Mouse (Mus musculus) cortical plate, adult 2 months (tissue): ENCODE data around the gene Gon7.

Source experiments
- CTCF ChIP-seq: fragments of 200-500 bp; IDR thresholded peaks from 2 replicates; pipeline ENCODE4 v1.5.1; 2011; ENCODE audit warnings: mild to moderate bottlenecking, control low read depth, low read length; ENCODE audit not compliant: insufficient read depth; ENCODE audit errors: extremely low read depth
- POLR2A ChIP-seq: fragments of 200-500 bp; IDR thresholded peaks from 2 replicates; pipeline ENCODE4 v1.6.1; 2011; ENCODE audit warnings: mild to moderate bottlenecking, low read length, control low read depth; ENCODE audit not compliant: insufficient read depth; ENCODE audit errors: extremely low read depth

GRCm38 (mm10) chr12:102743036-102743588, 14.5 kb downstream of the Gon7 start:
- TF ChIP-seq POLR2A (no peak), CTCF (no peak)
